Mouse (Mus musculus): ENCODE results near the gene Ntrk2.
"Not testable (repeated sequence)": the region's sequence is repeated elsewhere in the genome, so short reads cannot be mapped to it uniquely, and the experiment has no call there.

Gene Ntrk2

DNA sequence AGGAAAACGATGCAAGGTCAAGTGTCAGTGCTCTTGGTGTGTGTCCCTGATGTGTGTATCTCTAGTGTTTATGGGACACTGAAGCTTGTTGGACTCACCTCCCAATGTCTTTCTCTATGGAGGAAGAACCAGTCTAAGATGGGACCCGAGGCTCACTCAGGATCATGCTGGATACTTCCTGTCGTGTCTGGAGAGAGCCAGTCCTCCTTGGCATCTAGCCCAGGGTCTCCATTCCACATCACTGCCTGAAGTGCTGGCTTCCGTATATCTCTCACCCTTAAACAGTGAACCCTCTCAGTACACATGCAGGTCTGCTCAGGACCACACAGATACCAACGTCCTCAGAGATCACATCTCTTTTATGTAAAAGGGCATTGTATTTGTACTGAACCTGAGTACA, 166.1 kb downstream of the Ntrk2 start:
- no peak for DNase-seq

DNA sequence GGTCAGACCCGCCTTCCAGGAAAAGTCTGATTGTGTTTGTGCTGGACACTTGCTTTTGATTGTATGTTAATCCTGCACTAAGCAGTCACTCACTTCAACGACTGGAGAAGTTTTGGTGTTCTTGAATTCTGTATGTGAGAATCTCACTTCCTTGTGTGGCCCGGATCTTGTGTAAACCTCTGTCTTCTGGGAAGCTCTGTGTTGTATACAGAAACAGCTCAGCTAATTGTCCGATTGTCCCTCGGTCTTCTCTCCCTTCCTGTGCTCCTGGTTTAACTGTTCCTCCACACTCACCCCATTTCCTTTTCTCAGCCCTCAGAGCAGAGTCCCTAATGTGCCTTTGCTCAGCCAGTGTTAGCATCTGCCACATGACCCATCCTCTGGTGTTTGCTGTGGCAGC, 190.1 kb downstream of the Ntrk2 start:
- DNase-seq: no peak

DNA sequence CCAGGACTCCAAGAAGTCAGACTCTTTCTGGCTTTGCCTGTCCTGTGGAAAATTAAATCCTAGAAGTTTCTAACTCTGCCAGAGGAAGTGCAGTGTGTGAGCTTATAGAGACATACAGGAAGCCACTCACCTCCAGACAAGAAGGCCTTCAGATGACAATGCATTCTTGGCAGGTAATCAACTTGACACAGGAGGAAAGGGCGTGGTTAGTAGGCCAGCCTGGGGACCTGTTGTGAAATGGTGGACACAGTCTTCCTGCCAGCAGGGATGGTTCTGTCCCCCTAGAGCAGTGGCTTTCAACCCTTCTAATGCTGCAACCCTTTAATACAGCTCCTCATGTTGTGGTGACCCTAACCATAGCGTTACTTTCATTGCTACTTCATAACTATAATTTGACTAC, 191.4 kb downstream of the Ntrk2 start:
- no peak for DNase-seq

DNA sequence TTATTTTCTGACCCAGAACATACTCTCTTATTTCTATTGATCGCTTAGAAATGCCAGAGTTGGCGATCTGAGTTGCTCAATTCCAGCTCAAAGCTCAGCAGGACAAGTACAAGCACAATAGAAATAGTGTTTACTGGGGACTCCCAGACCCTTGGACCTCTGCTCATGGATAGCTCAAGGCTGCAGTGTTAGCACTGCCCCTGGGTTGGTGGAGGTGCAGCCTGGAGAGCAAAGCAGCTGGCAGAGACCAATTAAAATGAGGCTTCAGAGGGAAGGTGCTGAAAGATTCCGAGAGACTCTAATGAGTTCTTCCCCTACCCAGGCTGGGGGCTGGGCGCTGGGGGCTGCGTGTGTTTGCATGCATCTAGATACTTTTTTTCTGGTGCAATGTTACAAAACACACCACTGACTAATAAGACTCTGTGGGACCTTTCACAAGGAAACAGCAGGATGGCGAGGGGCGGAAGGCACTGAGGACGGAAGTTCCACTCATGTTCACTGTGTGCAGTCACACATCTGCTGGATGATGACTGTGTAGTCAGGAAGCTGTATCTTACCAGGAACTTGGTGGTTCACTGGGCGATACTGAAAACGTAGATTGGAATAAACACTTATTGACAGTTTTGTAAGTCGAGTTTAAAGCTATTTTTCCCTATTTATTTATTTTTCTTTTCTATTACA, 193.1 kb downstream of the Ntrk2 start:
- no peak for DNase-seq

DNA sequence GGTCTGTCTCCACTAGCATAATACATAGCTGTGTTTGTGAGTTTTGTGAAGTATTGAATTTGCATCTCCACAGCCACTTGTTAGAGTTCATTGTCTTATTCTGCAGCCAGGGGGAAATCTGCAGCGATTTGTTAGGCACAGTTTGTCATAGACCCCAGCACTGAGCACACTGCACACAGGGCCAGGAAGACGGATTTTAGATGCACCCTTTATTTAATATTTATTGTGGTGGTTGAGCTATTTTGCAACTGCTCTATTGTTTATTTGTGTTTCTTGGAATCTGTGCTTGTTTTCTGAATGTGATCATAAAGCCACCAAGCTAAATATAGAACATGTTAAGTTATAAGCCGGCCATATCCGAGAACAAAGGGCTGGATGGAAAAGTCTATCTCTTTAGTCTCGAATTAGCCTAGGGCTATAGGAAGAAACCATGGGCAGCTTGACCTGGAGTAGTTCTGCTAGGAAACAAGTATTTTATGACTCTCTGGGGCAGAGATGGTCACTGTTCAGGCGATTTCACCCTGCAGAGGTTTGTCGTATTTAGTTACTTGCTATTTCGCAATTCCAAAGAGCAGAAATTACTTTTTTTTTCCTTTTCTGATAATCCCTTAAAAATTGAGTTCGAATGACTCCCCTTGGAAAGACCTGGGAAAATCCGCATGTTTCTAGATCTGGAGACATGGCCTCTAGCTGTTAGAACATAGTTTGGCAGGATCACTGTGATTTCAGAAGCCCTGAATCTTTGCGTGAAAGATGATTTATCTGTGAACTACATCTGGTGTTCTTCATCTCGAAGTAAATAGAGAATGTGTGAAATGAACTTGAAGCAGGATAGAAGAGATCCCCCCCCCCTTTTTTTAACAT, 196.8 kb downstream of the Ntrk2 start:
- no peak for DNase-seq

DNA sequence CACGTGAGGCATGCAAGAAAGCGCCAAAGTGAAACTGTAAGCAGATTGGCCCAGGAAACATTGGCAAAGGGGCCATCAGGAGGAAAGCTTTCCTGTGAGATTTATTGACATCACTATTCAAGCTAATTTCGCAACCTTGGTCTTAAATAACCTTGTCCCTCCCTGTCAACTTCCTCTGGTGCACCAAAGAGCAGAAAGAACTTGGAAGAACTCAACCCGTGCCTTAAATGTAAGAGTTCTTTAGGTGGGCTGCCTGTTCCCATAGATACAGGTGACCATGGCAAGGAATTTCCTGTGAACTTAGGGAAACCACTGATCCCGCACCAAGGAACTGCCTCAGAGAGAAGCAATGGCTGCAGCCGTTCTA, 197.4 kb downstream of the Ntrk2 start:
- no peak for DNase-seq

DNA sequence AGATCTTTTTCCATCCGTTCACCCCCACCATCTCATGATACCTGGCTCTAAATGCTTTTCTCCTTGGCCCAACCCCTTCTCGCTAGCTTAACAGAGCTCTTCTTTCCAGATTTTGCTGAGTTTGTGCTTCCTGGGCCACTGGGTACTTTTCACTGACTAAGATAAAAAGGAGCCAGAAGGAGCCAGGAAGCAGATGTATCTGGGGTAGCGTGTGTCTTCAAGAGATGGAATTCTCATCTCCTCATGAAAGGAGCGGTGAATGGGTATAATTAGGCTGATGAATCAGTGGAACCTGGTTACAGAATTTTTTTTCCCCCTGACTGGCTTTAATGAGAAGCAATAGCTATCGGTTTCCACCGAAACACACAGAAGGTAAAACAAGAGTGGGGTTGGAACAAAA, 198.2 kb downstream of the Ntrk2 start:
- no peak for DNase-seq

DNA sequence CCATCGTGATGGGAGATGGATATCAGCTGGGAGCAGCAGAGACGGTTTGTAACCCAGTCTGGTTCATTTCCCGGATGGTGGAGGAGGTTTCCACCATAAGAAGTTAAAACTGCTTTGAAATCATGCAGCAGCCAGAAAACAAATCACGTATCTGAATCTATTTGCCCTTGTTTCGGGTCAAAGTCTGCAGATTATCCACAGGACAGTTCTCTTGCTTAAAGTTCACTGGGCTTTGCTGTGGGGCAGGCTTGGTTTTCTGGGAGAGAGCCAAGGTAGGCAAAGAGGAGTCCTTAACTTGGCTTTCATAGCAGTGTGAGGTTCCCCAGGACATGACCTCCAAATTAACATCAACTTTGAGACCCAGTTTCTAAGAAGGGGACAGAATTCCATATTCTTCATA, 203.5 kb downstream of the Ntrk2 start:
- no peak for DNase-seq

DNA sequence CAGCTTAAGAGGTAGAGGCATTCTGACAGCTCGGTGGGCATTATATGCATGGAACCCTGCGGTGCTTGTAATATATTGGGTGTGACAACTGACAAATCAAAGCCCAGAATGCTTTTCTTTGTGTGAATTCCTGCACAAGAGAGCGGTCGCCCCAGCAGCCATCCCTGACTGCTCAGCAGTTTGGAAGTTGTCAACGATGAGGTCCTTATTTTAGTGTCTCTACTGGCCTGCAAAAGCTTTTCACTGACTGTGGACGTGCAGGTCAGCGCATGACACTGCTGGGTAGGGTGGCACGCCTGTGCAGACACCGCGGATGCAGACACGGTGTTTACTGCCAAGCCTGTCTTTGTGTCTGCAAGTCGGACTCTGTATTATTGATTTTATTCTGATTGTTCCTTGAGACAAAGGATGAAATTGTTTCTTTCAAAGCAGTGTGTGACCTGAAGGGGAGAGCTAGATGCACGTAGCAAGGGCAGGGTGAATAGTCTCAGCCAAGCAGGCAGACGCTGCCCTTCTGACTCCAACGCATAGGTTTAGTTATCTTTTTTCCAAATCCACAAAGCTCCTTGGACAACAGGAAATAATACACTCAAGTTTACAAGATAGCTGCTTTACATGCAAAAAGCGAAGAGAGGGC, 204.6 kb downstream of the Ntrk2 start:
- no peak for DNase-seq

DNA sequence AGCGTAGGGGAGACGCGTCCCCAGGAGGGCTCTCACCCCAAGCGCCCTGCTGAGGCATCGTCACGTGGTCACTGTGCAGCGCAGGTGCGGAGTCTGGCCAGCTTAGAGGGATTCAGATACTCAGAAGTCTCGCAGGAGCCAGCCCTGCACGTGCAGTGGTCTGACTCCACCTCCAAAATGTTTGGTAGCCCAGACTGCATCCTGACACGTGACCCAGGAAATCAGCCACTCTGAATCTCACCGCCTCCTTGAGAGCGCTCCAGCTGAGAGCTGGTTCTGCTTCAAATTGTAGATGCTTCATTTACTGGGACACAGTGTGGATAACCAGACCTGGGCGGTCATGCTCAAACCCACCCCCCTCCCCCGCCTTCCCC, 205.1 kb downstream of the Ntrk2 start:
- no peak for DNase-seq

DNA sequence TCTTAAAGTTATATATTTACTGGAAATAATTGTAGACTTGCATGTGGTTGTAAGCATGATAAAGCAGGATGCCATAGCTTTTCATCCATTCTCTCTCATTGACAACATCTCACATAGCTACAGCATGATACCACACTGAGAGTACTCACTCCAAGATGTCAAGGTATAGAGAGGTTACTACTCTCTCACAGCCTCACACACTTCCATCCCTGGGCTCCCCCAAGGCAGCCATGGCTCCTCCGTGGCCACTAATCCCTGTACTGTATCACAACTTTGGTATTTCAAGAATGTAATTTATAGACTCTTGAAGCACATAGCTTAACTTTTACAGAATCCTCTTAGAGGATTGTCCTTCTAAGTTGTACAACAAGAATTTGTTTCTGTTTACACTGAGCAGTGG, 209.0 kb downstream of the Ntrk2 start:
- no peak for DNase-seq

DNA sequence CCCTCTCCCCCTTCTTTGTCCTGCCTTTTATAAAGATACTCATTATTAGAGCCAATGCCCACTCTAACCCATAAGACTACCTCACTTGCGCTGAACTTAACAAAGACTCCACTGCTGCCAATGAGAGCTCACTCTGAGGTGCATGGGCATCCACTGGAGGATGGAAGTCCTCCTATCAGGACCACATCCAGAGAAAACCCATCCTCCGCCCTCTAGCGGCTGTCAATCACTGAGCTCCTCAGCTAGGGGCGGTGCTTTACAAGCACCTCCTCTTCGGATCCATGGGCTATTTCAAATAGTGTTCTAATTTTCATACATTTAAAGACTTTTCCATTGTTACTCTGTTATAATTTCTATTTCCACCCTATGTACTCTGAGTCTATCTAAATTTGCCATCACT, 210.8 kb downstream of the Ntrk2 start:
- no peak for DNase-seq

DNA sequence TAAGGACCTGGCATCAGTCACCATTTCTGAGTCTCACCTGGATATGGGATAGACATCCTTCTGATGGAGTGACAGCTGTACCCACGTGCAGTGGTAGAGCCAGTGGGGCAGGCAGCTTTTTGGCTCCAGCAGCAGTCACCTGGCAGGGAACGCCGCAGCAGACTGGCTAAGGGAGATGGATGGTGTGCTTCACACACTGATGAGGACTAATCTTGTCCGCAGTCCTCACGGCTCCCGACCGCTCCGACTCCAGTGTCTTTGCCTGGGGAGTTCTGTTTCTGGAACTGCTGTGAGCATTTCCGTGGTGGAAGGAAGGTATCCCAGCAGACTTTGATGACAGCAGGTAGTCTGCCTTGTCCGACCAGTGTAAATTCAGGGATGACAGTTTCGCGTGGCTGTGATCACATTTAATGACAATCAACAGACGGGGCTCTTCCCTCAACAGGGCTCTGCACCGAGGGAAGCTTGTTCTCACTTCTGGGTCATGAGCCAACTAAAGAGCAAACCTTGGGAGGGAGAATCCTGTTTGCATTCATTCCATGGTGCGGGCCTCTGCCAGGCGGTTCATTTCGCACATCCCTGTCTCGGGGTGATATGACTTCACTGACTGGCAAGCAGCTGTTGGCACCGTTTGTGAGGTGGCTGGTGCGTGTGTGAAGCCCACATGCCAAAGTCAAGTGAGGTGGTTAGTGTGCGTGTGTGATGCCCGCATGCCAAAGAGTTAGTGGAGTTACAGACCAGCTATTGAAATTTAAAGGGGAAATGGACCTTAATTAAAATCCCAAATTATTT, 216.1 kb downstream of the Ntrk2 start:
- DNase-seq: no peak

DNA sequence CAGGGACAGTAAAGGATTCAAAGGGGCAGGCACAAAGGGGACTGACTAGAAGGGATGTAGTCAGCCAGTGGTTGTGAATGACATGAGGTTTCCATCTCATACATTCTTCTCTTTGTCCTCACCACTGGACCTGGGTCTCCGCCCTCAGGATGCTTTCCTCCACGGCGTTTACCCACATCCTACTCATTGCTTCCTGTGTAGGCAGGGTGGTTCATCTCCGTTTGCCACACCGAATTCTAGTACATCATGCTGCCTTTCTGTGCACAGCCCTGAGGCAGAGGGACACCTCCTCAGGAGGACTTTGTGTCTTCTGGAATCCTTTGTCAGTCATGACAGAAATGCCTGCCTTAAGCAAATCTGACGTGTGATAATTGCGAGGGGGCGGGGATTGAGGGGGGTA, 219.3 kb downstream of the Ntrk2 start:
- no peak for DNase-seq

DNA sequence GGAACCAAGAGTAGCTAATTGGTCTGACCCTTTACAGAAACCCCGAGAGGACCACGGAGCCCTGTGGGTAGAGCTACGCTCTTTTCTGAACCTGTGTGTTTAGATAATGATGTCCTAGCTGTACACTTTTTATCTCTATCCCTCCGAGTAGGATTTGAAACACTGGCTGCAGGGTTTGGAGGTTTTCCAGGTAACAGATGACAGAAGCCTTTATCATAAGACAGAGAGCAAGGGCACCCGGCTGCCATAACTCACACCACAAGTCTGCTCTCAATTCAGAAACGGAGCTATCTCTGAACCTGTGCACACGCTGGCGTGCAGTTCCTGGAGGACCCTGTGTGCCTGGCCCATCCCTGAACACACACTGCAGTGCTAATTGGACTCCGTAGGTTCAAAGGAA, 221.1 kb downstream of the Ntrk2 start:
- DNase-seq: no peak

DNA sequence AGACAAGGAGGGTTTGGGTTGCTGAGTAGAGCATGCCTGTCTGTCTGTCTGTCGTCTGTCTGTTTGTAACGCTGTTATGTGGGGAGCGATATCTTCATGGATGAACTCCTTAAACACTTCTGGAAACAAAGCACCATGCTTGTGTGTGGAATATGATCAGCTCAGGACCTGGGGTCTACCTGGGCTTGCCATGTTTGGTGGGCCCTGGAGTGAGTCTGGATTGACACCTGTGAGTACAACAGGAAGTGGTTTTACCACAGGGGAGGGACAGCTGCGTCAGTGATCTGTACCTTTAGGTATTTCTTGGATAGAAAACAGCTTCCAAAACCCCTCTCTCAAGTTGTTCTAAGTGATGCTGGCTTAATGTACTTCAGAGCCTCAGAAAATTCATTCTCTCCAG, 222.2 kb downstream of the Ntrk2 start:
- DNase-seq: no peak

DNA sequence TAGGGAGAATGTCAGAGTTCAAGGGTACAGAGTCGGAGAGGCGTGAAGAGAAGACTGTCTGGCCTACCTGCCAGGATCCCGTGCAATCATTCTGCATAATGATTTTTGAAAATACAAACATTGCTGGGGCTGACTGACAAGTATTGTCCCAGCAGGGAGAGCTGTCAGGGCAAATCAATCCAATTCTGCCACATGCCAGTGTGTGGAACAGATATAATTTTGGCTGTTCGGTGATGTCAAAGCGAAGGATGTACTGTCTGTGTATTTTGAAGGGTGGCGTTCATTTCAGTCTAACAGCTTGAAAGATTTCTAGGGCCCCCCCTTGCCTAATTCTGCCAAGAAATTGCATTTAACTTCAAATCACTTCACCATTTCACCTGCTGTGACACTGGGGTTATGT, 224.2 kb downstream of the Ntrk2 start:
- DNase-seq: no peak

DNA sequence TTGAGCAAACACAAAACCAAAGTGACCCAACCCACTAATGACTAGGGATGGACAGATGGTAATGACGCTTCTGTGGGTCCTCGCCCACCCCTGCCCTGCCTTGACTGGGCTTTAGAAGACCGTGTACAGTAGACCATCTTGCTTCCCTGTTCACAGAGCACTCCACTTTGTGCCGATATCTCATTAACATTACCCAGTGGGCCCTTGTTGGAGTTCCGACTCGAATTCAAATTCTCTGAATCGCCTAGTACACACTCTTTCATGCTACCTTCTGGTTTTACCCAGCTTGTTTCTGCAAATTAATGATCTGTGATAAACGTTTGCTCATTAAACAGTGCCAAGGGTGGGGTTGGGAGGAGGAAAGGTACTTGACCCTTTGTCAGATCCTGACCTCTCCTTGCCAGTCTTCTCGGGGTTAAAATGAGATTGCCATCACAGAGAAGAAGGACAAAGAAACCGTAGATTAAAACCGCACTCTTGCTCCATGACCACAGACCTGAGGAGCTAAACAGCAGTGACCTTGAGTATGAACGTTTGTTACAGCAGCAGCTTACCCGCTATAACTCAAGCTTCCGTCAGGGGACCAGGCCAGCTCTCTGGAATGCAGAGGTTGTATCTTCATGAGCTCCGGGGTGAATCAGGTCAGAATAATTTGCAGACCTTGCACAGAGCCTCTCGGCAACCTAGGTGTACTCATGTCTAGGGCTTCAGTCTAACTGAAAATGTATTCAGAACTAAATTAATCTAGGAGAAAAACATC, 234.0 kb downstream of the Ntrk2 start:
- no peak for DNase-seq

DNA sequence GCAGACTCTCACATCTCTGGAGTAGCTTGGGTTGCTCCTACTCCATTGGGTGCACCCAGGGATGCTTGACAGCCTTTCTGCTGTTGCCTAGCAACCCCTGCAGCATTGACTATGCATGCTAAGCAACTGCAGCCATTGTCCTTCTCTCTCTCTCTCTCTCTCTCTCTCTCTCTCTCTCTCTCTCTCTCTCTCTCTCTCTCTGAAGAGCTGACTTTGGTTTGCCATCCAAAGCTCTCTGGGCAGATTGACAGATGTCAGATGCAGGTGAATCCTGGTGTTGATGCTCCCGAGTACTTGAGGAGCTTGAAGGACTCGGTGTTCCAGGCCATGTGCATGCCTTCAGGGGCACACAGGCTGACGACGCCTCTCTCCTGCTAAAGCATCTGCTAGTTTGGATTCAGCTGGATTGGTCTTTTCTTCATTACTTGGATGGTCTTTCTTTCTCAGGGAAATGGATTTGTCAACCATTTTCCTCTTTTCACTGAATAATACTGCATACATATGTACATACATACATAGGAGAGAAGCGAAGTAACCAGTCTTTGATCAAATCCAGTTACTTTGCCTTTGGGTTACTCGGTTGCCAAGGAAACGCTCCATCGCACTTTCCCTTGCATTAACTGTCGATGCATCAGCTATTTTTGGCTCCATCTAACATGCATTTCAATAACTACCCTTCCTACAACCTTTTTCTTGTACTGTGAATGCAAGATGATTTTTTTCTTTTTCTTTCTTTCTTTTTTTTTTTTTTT, 234.8 kb downstream of the Ntrk2 start:
- no peak for DNase-seq

DNA sequence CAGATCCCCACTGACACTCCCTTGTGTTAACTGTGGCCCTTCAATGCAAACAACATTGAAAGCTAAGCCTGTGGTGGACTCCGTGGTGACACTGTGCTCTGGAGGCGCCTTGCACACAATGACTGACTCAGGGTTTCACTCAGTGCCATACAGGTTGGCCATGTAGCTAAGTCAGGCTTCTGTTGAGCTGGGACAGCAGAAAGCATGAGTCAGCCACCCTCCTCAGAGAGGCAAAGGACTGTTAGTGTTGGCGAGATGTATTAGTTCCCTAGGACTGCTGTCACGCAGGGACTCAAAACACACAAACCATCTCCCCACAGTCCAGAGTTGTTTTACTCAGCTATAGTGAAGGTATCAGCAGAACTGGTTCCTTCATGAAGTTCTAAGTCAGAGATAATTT, 245.8 kb downstream of the Ntrk2 start:
- DNase-seq: no peak

DNA sequence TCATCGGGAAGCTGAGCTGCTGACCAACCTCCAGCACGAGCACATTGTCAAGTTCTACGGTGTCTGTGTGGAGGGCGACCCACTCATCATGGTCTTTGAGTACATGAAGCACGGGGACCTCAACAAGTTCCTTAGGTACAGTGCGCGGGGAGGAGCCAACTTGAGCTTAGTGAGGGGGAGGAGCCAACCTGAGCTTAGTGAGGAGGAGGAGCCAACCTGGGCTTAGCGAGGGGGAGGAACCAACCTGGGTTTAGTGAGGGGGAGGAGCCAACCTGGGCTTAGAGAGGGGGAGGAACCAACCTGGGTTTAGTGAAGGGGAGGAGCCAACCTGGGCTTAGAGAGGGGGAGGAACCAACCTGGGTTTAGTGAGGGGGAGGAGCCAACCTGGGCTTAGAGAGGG, 248.0 kb downstream of the Ntrk2 start:
- not testable (repeated sequence) for DNase-seq

DNA sequence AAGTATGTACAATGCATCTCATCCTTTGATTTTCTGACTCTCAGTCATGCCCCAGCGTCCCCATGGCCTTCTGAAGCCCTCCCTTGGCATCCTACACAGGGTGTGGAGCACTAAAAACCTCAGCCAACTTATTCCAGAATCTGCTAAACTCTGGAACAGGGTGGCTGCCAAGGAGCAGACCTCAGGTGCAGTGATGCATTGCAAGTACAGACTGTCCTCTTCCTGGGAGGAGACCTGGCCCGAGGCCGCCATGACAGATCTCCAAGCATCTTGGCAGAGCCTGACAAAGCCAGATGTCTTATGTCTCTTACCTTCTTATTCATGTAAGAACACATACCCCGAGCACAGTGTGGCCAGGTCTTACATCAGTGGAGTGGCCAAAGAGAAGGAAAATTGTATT, 250.5 kb downstream of the Ntrk2 start:
- DNase-seq: no peak

All from spleen, adult 18-20 months (tissue).